Mouse (Mus musculus) cerebellum, postnatal 4 days (tissue): ENCODE measurements at regions not wholly inside any gene's neighbourhood (a gene's known extent, or its start where the extent isn't known, plus 50 kb on each side); places are given as distances from the start of the nearest gene placed in this dataset.

ENCODE experiments used
- DNase-seq, 2 experiments: peaks; one replicate each; pipeline ENCODE4 v3.0.0; 2022; ENCODE audit warnings: low spot score in 2 of 2, mixed read lengths in 1 of 2

- no peak for DNase-seq
These were observed 401.6 kb upstream of the Nmur2 start for GRCm38 (mm10) chr11:56442381-56442780.

GRCm38 (mm10) chr11:56441071-56441470, 400.3 kb upstream of the Nmur2 start:
- DNase-seq, result peak in 1 of 2 experiments; percentile 1

- no peak for DNase-seq
These were observed 390.3 kb upstream of the Nmur2 start for GRCm38 (mm10) chr11:56431089-56431488.

- DNase-seq, result no peak
These were observed 344.0 kb upstream of the Nmur2 start for GRCm38 (mm10) chr11:56384761-56385160.

- no peak for DNase-seq
These were observed 336.7 kb upstream of the Nmur2 start for GRCm38 (mm10) chr11:56377535-56377934.

GRCm38 (mm10) chr11:56374329-56374728, 333.5 kb upstream of the Nmur2 start:
- DNase-seq, result no peak

- no peak for DNase-seq
These were observed 332.8 kb upstream of the Nmur2 start for GRCm38 (mm10) chr11:56373624-56374023.

- DNase-seq, result no peak
These were observed 316.9 kb upstream of the Nmur2 start for GRCm38 (mm10) chr11:56357690-56358089.

GRCm38 (mm10) chr11:56351798-56352366, 311.1 kb upstream of the Nmur2 start:
- DNase-seq, result no peak

- no peak for DNase-seq
These were observed 310.4 kb upstream of the Nmur2 start for GRCm38 (mm10) chr11:56351231-56351630.

- no peak for DNase-seq
These were observed 309.0 kb upstream of the Nmur2 start for GRCm38 (mm10) chr11:56349766-56350165.

- no peak for DNase-seq
These were observed 307.6 kb upstream of the Nmur2 start for GRCm38 (mm10) chr11:56348408-56348807.

- DNase-seq, result no peak
These were observed 302.3 kb upstream of the Nmur2 start for GRCm38 (mm10) chr11:56343083-56343482.

- DNase-seq, result no peak
These were observed 300.9 kb upstream of the Nmur2 start for GRCm38 (mm10) chr11:56341731-56342130.

- no peak for DNase-seq
These were observed 300.2 kb upstream of the Nmur2 start for GRCm38 (mm10) chr11:56341040-56341439.

- DNase-seq, result no peak
These were observed 297.7 kb upstream of the Nmur2 start for GRCm38 (mm10) chr11:56338511-56338910.

- no peak for DNase-seq
These were observed 295.1 kb upstream of the Nmur2 start for GRCm38 (mm10) chr11:56335937-56336336.

- DNase-seq, result no peak
These were observed 279.5 kb upstream of the Nmur2 start for GRCm38 (mm10) chr11:56320293-56320692.

- DNase-seq, result no peak
These were observed 274.6 kb upstream of the Nmur2 start for GRCm38 (mm10) chr11:56315221-56315987.

- no peak for DNase-seq
These were observed 268.7 kb upstream of the Nmur2 start for GRCm38 (mm10) chr11:56309549-56309948.

- no peak for DNase-seq
These were observed 267.7 kb upstream of the Nmur2 start for GRCm38 (mm10) chr11:56308383-56309105.

GRCm38 (mm10) chr11:56307051-56307450, 266.2 kb upstream of the Nmur2 start:
- DNase-seq, result no peak
